Mouse (Mus musculus): ENCODE results near the gene Ggct. TPM values are rescaled to one million over a fixed set of nuclear protein-coding genes. Genes with fewer than 3 reads are reported as not detected.

The Ggct gene
- polyA plus RNA-seq (2014; fragmentation: Illumina TruSeq; extraction: RNeasy Lipid Tissue Mini Kit (QIAGEN cat#74804); ENCODE audit: low read depth, low replicate concordance) = 28.5 TPM

DNA sequence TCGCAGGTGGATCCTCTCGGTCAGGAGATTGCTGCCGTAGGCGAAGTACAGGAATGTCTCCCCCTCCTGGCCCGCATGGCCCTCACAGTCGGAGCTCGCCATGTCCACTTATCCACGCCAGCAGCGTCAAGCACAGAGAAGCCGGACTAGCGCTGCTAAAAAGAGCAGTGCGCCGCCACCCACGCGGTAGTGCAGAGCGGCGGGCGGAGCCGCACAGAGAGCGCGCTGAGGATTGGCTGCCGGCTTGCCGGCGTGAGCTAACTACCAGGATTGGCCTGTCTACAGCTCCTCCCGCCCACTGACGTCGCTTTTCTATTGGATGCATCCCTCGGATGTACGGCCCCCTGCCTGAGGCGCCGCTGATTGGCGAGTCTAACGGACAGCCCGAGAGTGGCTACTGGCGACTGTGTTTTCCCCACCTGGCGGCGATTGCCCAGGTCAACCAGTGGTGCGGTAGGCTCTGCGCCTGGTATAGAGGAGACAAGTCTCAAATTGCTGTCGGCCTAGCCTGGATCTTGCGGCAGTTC is at the start of gene Ggct:
Gene Ggct (minus strand): TSS at position 217 of the 527 bp plus-strand sequence.

GRCm38 (mm10) chr6:55037799-55038670 is 45.3 kb upstream of the Ggct start, which contains the start of gene Gars:
Gene Gars, plus strand, starts transcription at chr6:55038007.

GRCm38 (mm10) chr6:54972111-54972928 is 20.4 kb downstream of the Ggct start, which contains the start of gene Nod1:
Gene Nod1, minus strand, starts transcription at chr6:54972612.

Other genes with a start within 250 kb of the Ggct start
- 53.3 TPM for gene Znrf2, start 176.0 kb downstream of the Ggct start, polyA plus RNA-seq (2014; fragmentation: Illumina TruSeq; extraction: RNeasy Lipid Tissue Mini Kit (QIAGEN cat#74804); ENCODE audit: low read depth, low replicate concordance)
- 4.1 TPM for gene Nod1, start 20.3 kb downstream of the Ggct start, polyA plus RNA-seq (2014; fragmentation: Illumina TruSeq; extraction: RNeasy Lipid Tissue Mini Kit (QIAGEN cat#74804); ENCODE audit: low read depth, low replicate concordance)
- 40.3 TPM for gene Gars, start 45.1 kb upstream of the Ggct start, polyA plus RNA-seq (2014; fragmentation: Illumina TruSeq; extraction: RNeasy Lipid Tissue Mini Kit (QIAGEN cat#74804); ENCODE audit: low read depth, low replicate concordance)
- not detected for gene Crhr2, start 140.1 kb upstream of the Ggct start, polyA plus RNA-seq (2014; fragmentation: Illumina TruSeq; extraction: RNeasy Lipid Tissue Mini Kit (QIAGEN cat#74804); ENCODE audit: low read depth, low replicate concordance)
- gene Inmt, start 182.1 kb upstream of the Ggct start, polyA plus RNA-seq (2014; fragmentation: Illumina TruSeq; extraction: RNeasy Lipid Tissue Mini Kit (QIAGEN cat#74804); ENCODE audit: low read depth, low replicate concordance) = 514 TPM
- gene Mindy4, start 210.4 kb upstream of the Ggct start, polyA plus RNA-seq (2014; fragmentation: Illumina TruSeq; extraction: RNeasy Lipid Tissue Mini Kit (QIAGEN cat#74804); ENCODE audit: low read depth, low replicate concordance) = 1.5 TPM